Mouse (Mus musculus): ENCODE data around the gene Itgb1bp1. TPM values are rescaled to one million over a fixed set of nuclear protein-coding genes. Genes with fewer than 3 reads are reported as not detected.
A peak's percentile ranks its signal among the peaks of the same experiment; 100 is the strongest.

Gene Itgb1bp1
- polyA plus RNA-seq, 1 experiment from 2014 or later = 32.4 TPM

DNA sequence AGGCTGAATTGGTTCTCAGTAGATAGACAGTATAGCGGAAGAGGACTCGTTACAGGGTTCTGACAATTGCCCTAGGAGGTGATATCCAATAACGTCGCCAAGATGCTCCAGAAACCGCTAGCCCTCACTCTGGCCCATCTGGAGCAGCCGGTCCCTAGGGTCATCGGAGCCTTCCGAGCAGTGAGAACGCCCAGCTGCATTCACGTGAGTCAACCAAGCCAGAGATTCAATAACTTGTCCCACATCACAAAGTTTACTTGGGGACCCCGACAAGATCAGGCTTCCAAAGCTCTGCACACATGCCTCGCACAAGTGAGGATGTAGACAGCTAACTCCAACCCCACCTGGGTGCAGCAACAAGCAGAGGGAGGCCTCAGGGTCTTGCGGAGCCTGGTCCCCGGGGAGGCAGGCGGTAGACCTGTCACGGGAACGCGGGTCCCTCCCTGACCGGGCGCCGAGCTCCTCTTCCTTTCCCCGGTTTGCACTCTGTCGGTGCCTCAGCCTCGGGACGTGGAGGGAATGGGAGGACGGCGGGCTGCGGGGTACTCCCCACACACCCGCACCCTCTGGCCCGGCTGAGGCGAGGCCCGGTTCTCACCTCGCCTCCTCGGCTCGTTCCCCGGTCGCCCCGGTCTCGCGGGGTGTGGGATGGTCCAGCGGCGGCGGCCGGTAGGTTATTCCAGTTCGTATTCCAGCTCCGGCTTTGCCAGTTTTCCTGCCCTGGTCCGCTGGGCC is 409 bp downstream of the Itgb1bp1 start:
- Histone ChIP-seq H3K27ac (ENCODE audit: low read length) (peak overlapping the region; percentile 83), H3K9me3 (replicated peaks; ENCODE audit: control insufficient read depth, low read length, poor library complexity, severe bottlenecking) (no peaks in the 10 kb centered on the region), H3K4me3 (ENCODE audit: low read depth, low read length) (peak overlapping the region; percentile 61), H3K4me2 (ENCODE audit: low read length) (peak overlapping the region; percentile 93), H3K9ac (ENCODE audit: low read depth, low read length) (peak overlapping the region; percentile 84), H3K27me3 (ENCODE audit: control insufficient read depth, insufficient read depth, low read depth, low read length) (no peaks in the 10 kb centered on the region), H3K36me3 (ENCODE audit: control insufficient read depth, insufficient read depth, low read length) (0 out of 2 replicates have a peak, but pooled peaks cover 2% of the 10 kb centered on the region), H3K4me1 (ENCODE audit: control insufficient read depth, insufficient read depth, low read length) (peaks cover 31% of the 10 kb centered on the region)
- under 1% methylated on average over 46 of the region's 47 CpGs for WGBS
- no peak; the same call in 1 of the 2 replicates for ATAC-seq

DNA sequence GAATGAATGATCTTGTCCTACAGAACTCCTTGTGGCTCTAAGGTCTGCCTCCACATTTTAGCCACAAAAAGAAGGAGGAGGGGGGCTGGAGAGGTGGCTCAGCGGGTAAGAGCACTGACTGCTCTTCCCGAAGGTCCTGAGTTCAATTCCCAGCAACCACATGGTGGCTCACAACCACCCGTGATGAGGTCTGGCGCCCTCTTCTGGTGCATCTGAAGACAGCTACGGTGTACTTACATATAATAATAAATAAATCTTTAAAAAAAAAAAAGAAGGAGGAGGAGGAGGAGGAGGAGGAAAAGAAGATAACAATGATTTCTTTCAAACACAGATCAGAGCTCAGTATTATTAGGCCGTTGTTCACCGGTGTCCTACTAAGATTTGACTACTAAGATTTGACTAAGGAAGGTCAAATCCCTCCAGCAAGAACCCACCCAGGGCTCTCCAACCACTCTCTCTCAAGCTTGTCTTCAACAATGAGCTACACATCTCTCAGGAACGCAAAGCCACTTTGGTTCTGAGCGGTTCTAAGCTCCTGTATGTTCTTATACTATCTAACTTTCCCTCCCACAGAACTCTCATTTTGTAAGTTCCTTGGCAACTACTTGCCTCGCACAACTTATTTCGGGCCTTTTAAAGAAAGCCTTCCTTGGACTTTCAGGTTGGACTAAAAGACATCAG is 1.2 kb downstream of the Itgb1bp1 start, which contains the start of gene Cpsf3:
Gene Cpsf3 (plus strand): TSS at position 631 of the 681 bp plus-strand sequence.
- Histone ChIP-seq H3K9ac (ENCODE audit: low read depth, low read length) (peak within 1 kb of the TSS; percentile 84), H3K27ac (ENCODE audit: low read length) (peak within 1 kb of the TSS; percentile 85), H3K4me1 (ENCODE audit: control insufficient read depth, insufficient read depth, low read length) (peaks cover 31% of the 10 kb centered on the region), H3K27me3 (ENCODE audit: control insufficient read depth, insufficient read depth, low read depth, low read length) (no peaks in the 10 kb centered on the region), H3K36me3 (ENCODE audit: control insufficient read depth, insufficient read depth, low read length) (no peaks in the 10 kb centered on the region), H3K4me3 (ENCODE audit: low read depth, low read length) (peak within 1 kb of the TSS; percentile 61), H3K9me3 (replicated peaks; ENCODE audit: control insufficient read depth, low read length, poor library complexity, severe bottlenecking) (no peaks in the 10 kb centered on the region), H3K4me2 (ENCODE audit: low read length) (peak within 1 kb of the TSS; percentile 93)
- WGBS = 58% methylated on average over 11 of the region's 11 CpGs
- no peak for ATAC-seq

DNA sequence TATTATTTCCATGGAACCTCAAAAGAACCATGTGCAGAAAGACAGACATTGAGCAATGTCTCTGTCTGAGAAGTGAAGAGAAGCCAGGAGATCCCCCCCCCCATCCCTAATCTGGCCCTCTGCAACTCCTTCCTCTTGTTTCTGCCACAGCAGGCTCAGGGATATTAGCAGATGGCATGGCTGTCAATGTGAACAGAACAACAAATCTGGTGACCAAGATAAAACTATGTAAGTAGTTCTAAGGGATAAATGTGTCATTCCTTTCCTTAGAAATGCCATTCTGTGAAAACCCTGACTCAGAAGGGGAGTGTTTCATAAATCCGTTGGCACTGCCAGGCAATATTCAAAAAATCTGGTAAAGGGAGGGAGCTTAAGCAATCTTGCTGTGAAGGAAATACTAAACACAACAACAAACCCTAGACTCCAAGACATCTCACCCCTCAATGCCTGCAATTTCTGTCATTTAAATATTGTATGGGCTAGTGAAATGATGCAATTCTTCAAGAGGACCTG is 8.7 kb downstream of the Itgb1bp1 start:
- Histone ChIP-seq H3K9me3 (replicated peaks; ENCODE audit: control insufficient read depth, low read length, poor library complexity, severe bottlenecking) (no peaks in the 10 kb centered on the region), H3K36me3 (ENCODE audit: control insufficient read depth, insufficient read depth, low read length) (no peaks in the 10 kb centered on the region), H3K4me1 (ENCODE audit: control insufficient read depth, insufficient read depth, low read length) (no peaks in the 10 kb centered on the region), H3K4me2 (ENCODE audit: low read length) (no peak overlapping the region), H3K4me3 (ENCODE audit: low read depth, low read length) (no peak overlapping the region), H3K27me3 (ENCODE audit: control insufficient read depth, insufficient read depth, low read depth, low read length) (no peaks in the 10 kb centered on the region), H3K27ac (ENCODE audit: low read length) (no peak overlapping the region), H3K9ac (ENCODE audit: low read depth, low read length) (no peak overlapping the region)
- 81% methylated on average over 1 of the region's 1 CpGs for WGBS
- ATAC-seq = no peak

DNA sequence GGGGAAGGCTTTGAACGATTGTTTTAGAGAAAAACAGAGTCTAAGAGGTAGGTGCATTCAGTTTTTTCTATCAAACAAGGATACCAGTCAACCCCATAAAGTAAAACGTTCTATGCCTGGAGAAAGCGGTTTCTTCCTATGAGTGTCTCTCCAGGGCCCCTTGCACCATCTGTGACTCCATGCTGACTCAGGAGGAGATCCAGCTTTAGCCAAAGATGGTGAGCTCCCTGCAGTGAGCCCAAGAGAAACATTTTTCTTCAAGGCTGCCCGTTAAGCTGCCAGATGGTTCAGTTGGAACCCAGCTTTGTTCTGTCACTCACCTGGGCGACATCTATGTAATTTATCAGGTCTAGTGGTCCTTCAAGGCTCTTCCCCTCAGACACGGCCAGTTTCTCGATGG is 11.6 kb downstream of the Itgb1bp1 start:
- 79% methylated on average over 7 of the region's 7 CpGs for WGBS
- Histone ChIP-seq H3K27ac (ENCODE audit: low read length) (no peak overlapping the region), H3K27me3 (ENCODE audit: control insufficient read depth, insufficient read depth, low read depth, low read length) (no peaks in the 10 kb centered on the region), H3K9me3 (replicated peaks; ENCODE audit: control insufficient read depth, low read length, poor library complexity, severe bottlenecking) (no peaks in the 10 kb centered on the region), H3K9ac (ENCODE audit: low read depth, low read length) (no peak overlapping the region), H3K4me1 (ENCODE audit: control insufficient read depth, insufficient read depth, low read length) (no peaks in the 10 kb centered on the region), H3K4me3 (ENCODE audit: low read depth, low read length) (no peak overlapping the region), H3K36me3 (ENCODE audit: control insufficient read depth, insufficient read depth, low read length) (peaks cover 20% of the 10 kb centered on the region), H3K4me2 (ENCODE audit: low read length) (no peak overlapping the region)
- no peak for ATAC-seq

DNA sequence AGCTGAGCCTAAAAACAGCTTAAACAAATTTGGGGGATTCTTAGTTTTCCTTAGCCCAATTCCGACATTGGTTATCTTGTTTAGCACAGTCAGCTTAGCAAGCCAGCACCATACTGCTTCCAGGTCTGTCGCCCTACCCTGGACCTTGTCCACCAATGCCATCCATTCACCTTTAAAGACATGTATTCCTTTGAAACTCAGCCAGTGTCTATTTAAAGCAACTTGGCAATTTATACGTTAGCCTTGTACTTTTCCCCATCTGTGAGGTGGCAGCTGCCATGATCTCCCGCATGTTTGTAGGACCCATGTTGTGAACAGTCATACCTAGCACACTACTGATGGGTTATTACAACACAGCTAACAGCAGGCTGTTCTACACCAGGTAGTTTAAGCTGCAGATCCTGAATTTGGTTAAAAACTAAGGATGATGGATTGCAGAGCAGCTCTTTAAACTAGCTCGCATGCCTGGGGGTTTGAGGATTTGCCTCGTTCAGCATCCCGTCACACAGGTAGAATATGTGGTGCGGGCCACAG is 17.9 kb downstream of the Itgb1bp1 start:
- WGBS = 97% methylated on average over 8 of the region's 8 CpGs
- Histone ChIP-seq H3K4me3 (ENCODE audit: low read depth, low read length) (no peak overlapping the region), H3K27me3 (ENCODE audit: control insufficient read depth, insufficient read depth, low read depth, low read length) (no peaks in the 10 kb centered on the region), H3K9ac (ENCODE audit: low read depth, low read length) (no peak overlapping the region), H3K4me1 (ENCODE audit: control insufficient read depth, insufficient read depth, low read length) (no peaks in the 10 kb centered on the region), H3K9me3 (replicated peaks; ENCODE audit: control insufficient read depth, low read length, poor library complexity, severe bottlenecking) (no peaks in the 10 kb centered on the region), H3K36me3 (ENCODE audit: control insufficient read depth, insufficient read depth, low read length) (peaks cover 24% of the 10 kb centered on the region), H3K27ac (ENCODE audit: low read length) (no peak overlapping the region), H3K4me2 (ENCODE audit: low read length) (no peak overlapping the region)
- ATAC-seq = no peak

DNA sequence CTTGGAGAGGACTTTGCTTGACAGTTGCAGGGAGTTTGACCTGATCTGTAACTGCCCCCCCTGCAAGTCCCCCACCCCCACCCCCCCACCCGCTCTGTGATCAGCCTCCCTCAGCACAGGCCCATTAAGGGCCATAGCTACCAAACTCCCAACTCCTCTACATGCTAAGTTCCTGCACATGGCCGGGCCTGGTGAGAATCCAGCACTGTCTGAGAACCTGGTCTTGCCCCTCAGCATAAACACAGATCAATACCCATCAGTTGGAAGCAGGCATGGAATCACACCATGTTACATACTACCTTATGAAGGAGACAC is 19.3 kb downstream of the Itgb1bp1 start:
- no peak for ATAC-seq
- H3K9ac ChIP-seq (ENCODE audit: low read depth, low read length) = no peak overlapping the region
- no peaks in the 10 kb centered on the region for H3K4me1 ChIP-seq (ENCODE audit: control insufficient read depth, insufficient read depth, low read length)
- peaks cover 22% of the 10 kb centered on the region for H3K36me3 ChIP-seq (ENCODE audit: control insufficient read depth, insufficient read depth, low read length)
- no peak overlapping the region for H3K27ac ChIP-seq (ENCODE audit: low read length)
- no peaks in the 10 kb centered on the region for H3K9me3 ChIP-seq (replicated peaks; ENCODE audit: control insufficient read depth, low read length, poor library complexity, severe bottlenecking)
- no peak overlapping the region for H3K4me2 ChIP-seq (ENCODE audit: low read length)
- no peak overlapping the region for H3K4me3 ChIP-seq (ENCODE audit: low read depth, low read length)
- WGBS = 86% methylated on average over 2 of the region's 2 CpGs
- H3K27me3 ChIP-seq (ENCODE audit: control insufficient read depth, insufficient read depth, low read depth, low read length) = no peaks in the 10 kb centered on the region

DNA sequence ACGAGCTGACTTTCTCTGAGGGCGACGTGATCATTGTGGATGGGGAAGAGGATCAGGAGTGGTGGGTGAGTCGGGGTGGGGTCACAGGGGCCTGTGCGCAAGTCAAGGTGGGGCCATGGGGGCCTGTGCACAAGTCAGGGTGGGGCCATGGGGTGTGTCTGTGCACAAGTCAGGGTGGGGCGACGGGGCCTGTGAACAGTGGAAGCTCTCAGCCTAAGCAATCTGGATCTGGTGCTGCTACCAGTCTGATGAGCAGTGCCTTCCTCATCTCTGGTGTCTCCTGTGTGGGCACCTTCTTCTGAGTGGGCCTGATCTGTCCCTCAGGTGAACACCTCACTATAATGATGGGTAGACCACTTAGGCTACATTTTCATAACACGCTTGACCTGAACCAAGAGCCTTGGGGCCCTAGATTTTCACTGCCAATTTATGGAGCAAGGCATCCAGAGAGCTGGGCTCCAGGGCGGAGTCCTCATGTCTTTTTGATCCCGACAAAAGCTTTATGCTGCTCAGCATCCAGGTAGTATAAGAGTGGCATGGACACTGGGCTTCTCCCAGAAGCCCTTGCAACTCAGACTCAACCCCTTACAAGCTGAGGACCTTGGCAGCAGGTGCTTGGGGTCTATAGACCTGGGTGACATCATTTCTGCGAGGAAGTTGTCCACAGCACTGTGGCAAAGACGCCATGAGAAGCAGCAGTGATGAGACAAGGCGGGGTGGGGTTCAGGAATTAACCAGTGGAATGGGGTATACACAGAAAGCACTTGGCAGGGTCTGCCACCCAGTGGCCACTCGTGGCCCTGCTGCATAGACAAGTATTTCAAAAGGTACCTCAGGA is 19.9 kb downstream of the Itgb1bp1 start:
- H3K27ac ChIP-seq (ENCODE audit: low read length) = no peak overlapping the region
- H3K36me3 ChIP-seq (ENCODE audit: control insufficient read depth, insufficient read depth, low read length) = peaks cover 18% of the 10 kb centered on the region
- H3K4me1 ChIP-seq (ENCODE audit: control insufficient read depth, insufficient read depth, low read length) = no peaks in the 10 kb centered on the region
- no peaks in the 10 kb centered on the region for H3K27me3 ChIP-seq (ENCODE audit: control insufficient read depth, insufficient read depth, low read depth, low read length)
- peak; percentile 90 for ATAC-seq
- H3K4me3 ChIP-seq (ENCODE audit: low read depth, low read length) = no peak overlapping the region
- no peaks in the 10 kb centered on the region for H3K9me3 ChIP-seq (replicated peaks; ENCODE audit: control insufficient read depth, low read length, poor library complexity, severe bottlenecking)
- 77% methylated on average over 14 of the region's 14 CpGs for WGBS
- H3K4me2 ChIP-seq (ENCODE audit: low read length) = no peak overlapping the region
- H3K9ac ChIP-seq (ENCODE audit: low read depth, low read length) = no peak overlapping the region

DNA sequence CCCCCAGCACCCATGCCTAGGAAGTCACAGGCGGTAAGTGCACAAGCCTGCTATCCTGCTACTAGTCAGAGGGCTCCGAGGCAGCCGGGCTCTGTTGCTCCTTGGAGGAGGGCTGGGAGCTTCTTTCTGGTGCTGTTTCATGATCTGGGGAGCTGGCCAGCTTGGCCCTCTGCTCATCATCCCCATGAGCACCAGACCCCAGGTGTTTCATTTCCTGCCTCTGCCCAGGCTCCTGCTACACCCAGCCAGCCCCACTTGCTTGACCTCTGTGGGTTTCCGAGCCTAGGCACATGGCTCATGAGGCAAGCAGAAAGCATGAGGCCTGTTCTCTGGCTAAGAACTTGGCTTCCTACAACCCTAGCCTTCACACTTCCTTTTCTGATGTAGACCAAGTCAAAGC is 20.6 kb downstream of the Itgb1bp1 start:
- no peaks in the 10 kb centered on the region for H3K27me3 ChIP-seq (ENCODE audit: control insufficient read depth, insufficient read depth, low read depth, low read length)
- 91% methylated on average over 4 of the region's 4 CpGs for WGBS
- no peak overlapping the region for H3K9ac ChIP-seq (ENCODE audit: low read depth, low read length)
- no peak overlapping the region for H3K4me3 ChIP-seq (ENCODE audit: low read depth, low read length)
- H3K27ac ChIP-seq (ENCODE audit: low read length) = no peak overlapping the region
- no peak overlapping the region for H3K4me2 ChIP-seq (ENCODE audit: low read length)
- no peaks in the 10 kb centered on the region for H3K4me1 ChIP-seq (ENCODE audit: control insufficient read depth, insufficient read depth, low read length)
- no peaks in the 10 kb centered on the region for H3K9me3 ChIP-seq (replicated peaks; ENCODE audit: control insufficient read depth, low read length, poor library complexity, severe bottlenecking)
- peaks cover 14% of the 10 kb centered on the region; the same call in 1 of the 2 replicates for H3K36me3 ChIP-seq (ENCODE audit: control insufficient read depth, insufficient read depth, low read length)
- no peak for ATAC-seq

All from midbrain, embryonic 16.5 days (tissue).